ENCODE assay signal across 24 mouse cellular contexts in the genomic region with DNA sequence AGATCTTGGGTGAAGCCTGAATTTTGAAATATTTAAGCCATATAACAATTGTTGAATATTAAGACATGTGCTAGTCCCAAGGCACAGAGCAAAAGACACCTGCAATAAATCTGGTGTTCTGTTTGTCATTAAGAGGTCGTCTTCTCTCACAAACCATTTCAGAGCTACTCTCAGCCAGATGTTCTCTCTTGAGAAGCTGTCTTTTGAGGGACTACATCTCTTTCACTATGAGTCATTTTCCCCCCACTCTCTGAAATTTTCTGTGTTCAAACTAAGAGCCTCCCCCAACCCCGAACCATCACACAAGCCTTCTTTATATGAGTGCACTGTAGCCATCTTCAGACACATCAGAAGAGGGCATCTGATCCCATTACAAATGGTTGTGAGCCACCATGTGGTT.
"Had no signal": no experiment of that assay in that cellular context is flagged by ENCODE, and none has a peak within 500 bp of the region (broad histone marks: within the 10 kb centered on the region; RNA-seq: fewer than 3 reads in every experiment).

No protein-coding gene starts in this region.

- H3K4me1 ChIP-seq: heart, embryonic 10.5 days; heart, embryonic 12.5 days; hindbrain, embryonic 10.5 days; hindbrain, embryonic 12.5 days; intestine, embryonic 15.5 days; limb, embryonic 13.5 days; liver, embryonic 13.5 days had no signal

- H3K36me3 ChIP-seq: heart, embryonic 10.5 days; heart, embryonic 12.5 days; hindbrain, embryonic 10.5 days; hindbrain, embryonic 12.5 days; intestine, embryonic 15.5 days; limb, embryonic 13.5 days; liver, embryonic 13.5 days had no signal

- ATAC-seq: hindbrain, embryonic 16.5 days; inflammation-experienced regulatory T-cells, adult 6 months; intestine, embryonic 15.5 days; intestine, postnatal 0 days had no signal

- DNase-seq: gastrocnemius, postnatal 25 days; heart, adult 18-20 months; heart, postnatal 10 days; heart, postnatal 4 days; kidney, adult 18-20 months; kidney, adult 8-10 months; kidney, postnatal 10 days; kidney, postnatal 25 days; kidney, postnatal 4 days; liver; liver, embryonic 13.5 days had no signal

- H3K4me3 ChIP-seq: heart, embryonic 10.5 days; heart, embryonic 12.5 days; hindbrain, embryonic 10.5 days; hindbrain, embryonic 12.5 days; intestine, embryonic 15.5 days; layer of hippocampus, adult 2 months; left cerebral cortex, adult 2 months; limb, embryonic 13.5 days; liver, embryonic 13.5 days had no signal

- H3K9ac ChIP-seq: heart, embryonic 12.5 days; hindbrain, embryonic 12.5 days; hindbrain, embryonic 14.5 days; intestine, embryonic 15.5 days; limb, embryonic 13.5 days; liver, embryonic 13.5 days had no signal

- H3K4me2 ChIP-seq: heart, embryonic 12.5 days; hindbrain, embryonic 12.5 days; hindbrain, embryonic 14.5 days; intestine, embryonic 15.5 days; limb, embryonic 13.5 days; liver, embryonic 11.5 days; liver, embryonic 13.5 days had no signal

- H3K27ac ChIP-seq: heart, embryonic 10.5 days; hindbrain, embryonic 10.5 days; hindbrain, embryonic 12.5 days; hindbrain, embryonic 14.5 days; intestine, embryonic 15.5 days; layer of hippocampus, adult 2 months; left cerebral cortex, adult 2 months; limb, embryonic 13.5 days; liver, embryonic 13.5 days had no signal

- H3K9me3 ChIP-seq: heart, embryonic 10.5 days; heart, embryonic 12.5 days; hindbrain, embryonic 10.5 days; hindbrain, embryonic 12.5 days; intestine, embryonic 15.5 days; limb, embryonic 13.5 days; liver, embryonic 13.5 days had no signal

- H3K27me3 ChIP-seq: heart, embryonic 12.5 days; hindbrain, embryonic 12.5 days; intestine, embryonic 15.5 days; limb, embryonic 13.5 days; liver, embryonic 13.5 days had no signal
